Mouse (Mus musculus) cerebellum, postnatal 10 days (tissue): ENCODE results near the gene Nfkbib.

Experiments used
- DNase-seq, 2 experiments: peaks; one replicate each; pipeline ENCODE4 v3.0.0; 2021; ENCODE audit warnings: mixed read lengths in 2 of 2

Gene Nfkbib

DNA sequence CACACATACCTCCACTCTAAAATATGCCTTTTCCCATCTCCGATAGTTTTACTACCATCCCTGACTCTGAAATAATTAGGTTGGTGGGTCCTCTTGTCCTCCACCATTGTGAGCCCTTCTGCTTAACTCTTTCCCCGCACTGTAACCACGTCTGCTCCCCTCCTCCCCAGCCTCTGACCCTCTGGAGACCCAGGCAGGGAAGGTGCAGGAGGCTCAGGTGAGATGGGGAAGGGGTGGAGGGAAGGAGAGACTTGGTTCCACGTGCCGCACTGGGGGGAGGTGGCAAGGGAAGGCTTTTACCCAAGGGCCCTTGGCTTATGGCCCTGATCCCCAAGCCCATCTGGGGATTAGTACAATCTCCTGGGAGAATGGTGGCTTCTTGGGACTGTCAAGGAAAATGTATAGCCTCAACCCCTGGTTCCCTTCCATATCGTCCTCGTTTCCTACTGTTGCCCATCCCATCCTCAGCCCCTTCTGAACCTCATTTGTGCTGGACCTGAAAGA lies at the start of gene Nfkbib:
TSS of gene Nfkbib (minus strand) at position 51 of the 504 bp plus-strand sequence.
- peak in 1 of 2 experiments; percentile 31 for DNase-seq

DNA sequence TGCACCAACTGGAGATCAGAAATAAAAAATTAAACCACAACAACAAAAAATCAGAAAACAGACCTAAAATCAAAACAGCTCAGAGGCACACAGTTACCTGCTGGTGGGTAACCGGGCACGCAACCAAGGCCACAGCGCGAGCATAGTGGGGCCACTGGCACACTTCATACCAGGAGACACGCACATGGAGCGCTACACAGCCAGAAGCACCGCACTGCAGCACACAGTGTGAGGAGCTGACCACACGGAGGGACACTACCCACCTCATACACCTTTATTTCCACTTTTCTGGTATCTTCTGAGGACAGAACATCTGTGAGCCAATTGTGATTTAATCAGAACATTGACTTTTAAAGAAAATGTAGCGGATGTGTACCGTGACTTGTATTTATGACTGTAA lies 49.6 kb upstream of the Nfkbib start:
- peak; percentile 35 to 40 for DNase-seq

DNA sequence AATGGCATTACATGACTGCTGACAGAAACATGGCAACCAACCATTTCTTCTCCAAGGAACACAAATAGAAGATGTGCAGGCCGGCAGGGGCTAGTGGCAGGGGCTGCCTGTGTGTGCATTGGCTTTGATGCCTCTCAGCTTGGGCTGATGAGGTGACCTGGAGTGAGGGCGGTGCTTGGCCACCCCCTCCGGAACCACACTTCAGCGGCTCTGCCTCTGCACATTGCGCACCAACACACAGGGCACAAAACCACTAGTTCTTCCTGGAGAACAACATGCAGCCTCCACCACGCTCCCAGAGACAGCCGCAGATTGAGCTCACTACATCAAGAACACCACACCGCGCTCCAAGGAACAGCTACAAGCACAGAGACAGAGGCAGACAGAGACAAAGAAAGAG lies 48.9 kb upstream of the Nfkbib start:
- DNase-seq, result peak in 1 of 2 experiments; percentile 27

DNA sequence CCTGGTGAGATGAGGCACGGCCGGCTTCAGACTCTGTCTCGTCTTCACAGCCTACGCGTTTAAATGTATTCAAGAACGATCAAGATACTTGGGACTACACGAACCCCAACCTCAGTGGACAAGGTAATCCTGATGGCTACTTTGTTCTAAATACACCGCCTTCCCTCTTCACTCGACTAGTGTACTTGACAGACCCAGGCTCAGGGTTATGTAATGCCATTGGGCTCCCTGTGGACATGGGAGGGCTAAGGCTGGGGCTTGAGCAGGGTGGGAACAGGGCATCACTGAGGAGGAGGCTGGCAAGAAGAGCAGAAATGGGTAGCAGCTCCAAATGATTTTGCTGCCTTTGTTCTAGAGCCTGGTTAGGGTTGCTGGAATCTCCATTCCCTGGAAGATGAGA lies 47.9 kb upstream of the Nfkbib start:
- DNase-seq, result no peak

DNA sequence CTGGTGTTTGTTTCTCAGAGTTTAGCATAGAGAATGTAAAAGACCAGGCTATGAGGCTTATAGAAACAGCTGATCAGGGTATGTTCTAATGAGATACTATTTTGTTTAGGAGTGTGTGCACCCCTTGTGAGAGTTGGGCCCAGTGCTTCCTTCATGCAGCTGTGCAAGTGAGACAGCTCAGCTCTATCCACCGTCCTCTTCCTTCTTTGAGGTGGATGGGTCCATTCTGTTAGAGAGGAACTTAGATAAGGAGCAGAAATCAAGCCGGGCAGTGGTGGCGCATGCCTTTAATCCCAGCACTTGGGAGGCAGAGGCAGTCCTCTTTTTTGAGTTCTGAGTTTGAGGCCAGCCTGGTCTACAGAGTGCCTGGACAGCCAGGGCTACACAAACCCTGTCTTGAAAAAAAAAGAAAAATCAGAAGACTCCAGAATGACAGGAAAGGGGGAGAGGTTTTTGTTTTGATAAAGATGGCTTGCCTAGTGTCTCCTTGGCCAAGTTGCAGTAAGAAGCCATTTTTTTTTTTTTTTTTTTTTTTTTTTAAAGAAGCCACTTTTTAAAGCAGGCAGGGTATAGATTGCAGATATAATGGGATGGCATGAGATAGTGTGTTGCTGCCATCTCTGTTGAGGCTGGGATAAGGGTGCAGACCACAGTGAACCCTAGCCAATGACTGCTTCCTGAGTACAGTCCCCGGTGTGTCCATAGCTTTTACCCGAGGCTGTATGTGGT lies 47.2 kb upstream of the Nfkbib start:
- DNase-seq, result no peak

DNA sequence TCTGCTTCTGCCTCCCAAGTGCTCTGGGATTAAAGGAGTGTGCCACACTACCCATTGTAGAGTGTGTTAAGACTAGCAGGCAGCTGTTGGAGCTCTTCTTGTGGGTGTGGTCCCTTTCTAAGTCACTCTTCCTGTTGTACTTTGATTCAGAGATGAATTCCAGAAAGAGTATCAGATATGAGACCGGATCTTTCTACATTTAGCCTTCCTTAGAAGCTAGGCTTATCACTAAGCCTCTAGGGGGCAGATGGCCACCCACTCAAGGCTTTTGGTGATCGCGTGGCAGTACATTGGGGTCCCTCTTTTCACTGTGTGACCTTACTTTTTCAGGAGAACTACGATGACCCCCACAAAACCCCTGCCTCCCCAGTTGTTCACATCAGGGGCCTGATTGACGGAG lies 45.6 kb upstream of the Nfkbib start:
- DNase-seq, result peak in 1 of 2 experiments; percentile 23

DNA sequence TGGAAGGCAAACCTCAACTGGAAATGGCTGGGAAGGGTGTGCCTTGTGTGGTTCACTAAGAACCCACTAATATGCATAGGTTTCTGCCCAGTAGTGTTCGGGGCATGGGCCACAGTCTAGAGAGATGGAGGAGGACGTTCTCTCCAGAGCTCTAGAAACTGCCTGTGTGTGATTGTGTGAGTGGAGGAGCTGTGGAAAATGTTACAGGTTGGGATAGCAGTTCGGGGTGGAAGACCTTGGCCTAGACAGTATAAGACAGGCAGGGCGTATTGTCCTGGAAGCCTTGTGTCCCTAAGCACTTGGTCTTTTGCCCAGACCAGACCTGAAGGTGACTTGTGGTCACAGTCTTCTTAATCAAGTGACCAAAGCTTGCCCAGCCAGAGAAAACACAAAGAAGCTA lies 45.1 kb upstream of the Nfkbib start:
- peak; percentile 6 to 45 for DNase-seq

DNA sequence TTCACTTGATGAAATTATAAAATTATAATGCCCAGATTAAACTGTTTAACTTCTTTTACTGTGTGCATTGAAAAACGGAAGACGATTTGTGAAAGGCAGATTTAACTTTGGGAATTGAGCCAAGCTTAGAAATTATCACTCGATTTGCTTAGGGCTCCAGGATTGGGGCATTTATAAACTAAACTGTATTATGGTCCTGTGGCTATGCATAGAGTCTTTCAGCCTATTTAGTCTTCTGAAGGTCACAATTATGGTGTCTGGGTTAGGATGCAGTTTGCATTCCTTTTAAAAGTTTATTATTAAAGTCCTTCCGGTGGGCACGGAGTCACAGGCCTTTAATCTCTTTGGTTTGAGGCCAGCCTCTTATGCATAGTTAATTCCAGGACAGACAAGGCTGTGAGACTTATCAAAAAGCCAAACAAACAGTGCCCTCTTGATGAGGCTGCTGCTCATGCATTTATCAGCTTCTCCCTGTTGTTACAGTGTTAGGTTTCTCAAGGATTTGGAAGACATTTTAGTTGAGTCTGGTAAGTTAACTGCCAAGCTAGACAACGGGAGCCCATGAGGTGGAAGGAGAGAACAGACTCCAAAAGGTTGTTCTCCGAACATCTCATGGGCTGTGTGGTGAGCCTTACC lies 44.4 kb upstream of the Nfkbib start:
- DNase-seq, result peak in 1 of 2 experiments; percentile 33

DNA sequence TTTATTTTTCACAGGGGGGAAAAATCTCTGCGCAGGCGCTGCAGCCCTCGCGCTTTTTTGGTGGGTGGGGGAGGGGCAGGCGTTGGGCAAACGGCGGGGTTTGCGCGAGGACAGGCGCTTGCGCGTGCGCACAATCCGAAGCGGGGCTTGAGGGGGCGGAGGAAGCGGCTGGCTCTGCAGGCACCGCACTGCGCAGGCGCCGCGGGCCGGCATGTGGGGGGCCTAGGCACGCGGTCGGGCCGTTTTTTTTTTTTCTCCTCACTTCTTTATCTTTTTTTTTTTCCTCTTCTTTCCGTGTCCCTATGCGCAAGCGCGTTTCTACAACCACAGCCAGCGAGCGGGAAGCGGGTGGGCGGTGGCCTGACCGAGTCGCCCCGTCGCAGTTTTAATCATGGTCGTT lies 43.9 kb upstream of the Nfkbib start:
- peak; percentile 99 for DNase-seq

DNA sequence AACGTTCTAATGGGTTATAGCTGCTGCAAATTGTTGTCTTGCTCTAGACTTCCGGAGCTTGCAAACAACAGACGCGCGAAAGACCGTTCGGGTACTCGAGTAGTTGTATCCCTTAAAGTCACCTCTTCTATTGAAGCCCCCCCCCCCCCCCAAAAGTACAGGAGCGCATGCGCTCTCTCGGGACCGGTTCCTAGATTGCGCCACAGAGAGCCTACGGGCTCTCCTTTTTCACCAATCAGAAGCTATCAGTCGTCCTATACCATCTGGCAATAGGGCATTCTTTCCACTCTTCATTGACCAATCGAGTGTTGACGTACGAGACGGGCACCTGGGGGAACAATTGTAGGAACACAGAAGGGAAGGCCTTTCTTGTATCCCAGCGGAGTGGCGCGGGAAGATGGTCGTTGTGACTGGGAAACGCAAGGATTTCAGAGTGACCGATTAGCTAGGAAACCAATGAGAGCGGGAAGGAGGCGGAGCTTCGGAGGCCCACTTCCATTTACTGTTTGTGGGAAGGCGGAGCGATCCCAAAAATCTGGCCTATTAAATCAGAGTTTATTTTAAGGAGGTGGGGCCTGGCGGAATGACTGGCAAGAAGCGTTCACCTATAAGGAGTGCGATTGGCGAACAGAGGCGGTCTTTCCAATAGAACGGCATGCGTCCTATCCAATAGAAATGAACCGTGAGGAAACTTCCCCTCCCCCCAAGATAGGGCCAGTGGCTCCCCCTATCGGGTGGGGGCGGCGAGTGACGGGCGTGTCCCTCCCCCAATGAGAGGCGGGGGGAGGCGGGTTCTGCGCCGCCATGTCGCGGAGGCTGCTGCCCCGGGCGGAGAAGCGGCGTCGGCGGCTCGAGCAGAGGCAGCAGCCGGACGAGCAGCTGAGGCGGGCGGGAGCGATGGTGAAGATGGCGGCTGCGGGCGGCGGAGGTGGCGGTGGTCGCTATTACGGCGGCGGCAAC lies 43.1 kb upstream of the Nfkbib start:
- DNase-seq, result peak; percentile 99

DNA sequence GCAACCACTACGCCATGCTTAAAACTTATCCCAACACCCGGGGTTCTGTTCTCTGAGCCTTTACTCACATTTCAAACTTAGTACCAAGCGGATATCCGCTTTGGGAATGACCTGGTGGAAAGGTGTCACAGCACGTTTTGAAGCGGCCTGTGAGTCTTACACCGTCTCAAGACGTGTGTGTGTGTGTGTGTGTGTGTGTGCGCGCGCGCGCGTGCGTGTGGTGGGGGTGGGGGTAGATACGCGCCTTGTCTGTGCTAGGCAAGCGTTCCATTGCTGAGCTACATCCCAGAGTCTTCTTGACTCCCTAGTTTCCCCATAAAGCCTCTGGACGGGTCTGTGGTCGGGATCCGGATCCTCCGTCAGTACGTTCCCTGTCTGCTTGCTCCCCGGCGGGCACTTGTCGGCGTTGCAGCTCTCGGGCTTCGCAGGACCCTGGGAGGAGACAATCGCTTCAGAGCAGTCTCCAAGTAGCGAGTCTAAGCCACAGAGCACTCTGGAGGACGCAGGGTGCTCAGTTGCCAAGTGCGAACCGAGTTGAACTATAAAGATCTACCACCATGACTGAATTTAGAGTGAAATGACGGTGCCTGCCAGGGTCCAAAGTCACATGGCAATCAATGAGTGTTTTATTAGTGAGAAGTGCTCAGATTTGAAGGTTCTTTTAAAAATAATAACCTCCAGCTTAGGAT lies 42.2 kb upstream of the Nfkbib start:
- peak; percentile 84 to 85 for DNase-seq

DNA sequence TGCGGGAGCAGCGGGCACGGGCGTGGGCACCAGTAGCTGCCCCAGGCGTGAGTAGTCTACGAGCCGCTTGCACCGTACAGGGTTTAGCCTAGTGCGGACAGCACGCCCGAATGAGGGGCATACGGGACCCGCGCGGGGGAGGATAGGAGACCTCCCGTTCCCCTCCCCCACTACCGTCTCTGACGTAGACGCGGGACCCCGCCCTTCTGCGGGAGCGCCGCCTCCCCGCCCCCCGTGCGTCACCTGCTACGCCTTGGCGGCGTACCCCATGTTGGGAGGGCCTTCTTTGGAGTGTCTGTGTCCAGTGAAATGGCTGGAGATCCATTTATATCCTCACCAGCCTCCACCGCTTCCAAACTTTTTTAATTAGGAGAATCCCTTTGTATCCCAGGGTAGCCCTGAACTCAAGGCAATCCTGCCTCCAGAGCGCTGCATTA lies 41.7 kb upstream of the Nfkbib start:
- peak; percentile 99 to 100 for DNase-seq

DNA sequence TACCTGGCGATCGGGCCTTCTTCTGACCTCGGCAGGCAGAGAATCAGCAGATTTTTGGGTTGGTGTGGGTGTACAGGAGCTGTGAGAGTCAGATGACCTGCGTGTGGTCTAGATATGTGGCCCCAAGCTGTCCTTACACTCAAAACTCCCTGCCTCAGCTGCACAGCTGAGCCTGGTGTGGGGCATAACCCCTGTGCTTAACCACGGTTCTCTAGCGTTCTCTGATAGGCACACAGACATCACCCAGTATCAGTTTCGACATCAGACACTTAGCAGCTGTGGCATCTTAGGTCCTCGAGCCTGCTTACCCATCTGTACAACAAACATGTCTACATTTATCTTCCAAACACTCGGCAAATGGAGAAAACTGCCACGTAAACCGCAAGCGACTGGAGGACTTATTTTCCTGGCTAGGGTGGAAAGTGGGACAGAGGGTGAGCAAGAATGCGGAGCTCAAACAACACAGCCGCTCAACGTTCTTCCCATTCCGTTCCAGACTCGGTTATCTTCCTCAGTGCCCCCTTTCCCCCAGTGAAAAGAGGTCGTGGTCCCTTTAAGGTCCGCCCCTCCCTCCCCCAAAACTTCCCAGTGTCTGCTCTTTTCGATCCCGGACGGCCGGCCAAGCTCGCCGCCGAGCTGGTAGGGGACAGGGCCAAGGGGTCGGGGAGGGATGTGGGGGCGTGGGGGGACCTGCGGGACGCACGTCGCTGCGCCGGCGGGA lies 41.1 kb upstream of the Nfkbib start, which contains the start of gene Hnrnpl:
TSS of gene Hnrnpl (plus strand) at position 321 of the 721 bp plus-strand sequence.
- DNase-seq, result no peak

DNA sequence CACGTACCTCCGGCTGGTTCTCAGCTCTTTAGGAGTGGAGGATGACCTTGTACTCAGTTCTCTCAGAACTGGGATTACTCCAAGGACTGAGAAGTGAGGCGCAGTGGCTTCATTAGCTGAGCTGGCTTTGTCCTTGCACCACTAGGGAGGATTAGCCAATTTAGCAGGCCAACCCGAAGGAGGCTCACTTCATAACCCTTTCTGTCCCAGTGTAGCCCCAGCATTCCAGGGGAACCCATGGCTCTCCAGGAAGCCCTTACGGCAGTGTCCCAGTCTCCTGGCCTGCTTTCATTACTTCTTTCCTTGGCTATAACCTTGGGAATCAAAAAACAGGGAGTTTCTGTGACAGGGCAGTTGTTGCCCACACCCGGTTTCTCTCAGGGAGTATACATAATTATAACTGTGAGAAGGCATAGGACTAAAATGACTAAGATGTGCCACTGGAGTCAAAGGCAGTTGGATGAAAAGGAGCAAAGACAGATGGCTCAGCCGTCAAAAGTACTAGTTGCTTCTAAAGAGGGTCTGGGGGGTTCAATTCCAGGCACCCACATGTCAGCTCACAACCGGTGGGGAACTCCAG lies 40.4 kb upstream of the Nfkbib start:
- peak; percentile 31 to 40 for DNase-seq

DNA sequence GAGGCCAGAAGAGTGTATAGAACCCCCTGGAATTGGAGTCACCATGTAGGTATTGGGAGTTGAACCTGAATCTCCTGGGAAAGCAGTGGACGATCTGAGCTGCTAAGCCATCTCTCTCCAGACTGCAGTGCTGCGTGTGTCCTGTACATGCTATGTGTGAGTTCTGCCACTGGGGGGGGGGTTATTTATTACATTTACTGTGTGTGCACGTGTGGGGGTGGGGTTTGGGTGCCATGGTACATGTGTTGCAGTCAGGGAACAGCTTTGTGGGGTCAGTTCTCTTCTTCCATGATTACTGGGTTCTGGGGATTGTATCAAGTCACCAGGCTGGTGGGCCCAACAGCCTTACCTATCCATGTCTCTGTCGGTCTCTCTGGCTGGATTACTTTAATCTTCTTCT lies 39.6 kb upstream of the Nfkbib start:
- DNase-seq, result peak; percentile 54 to 62

DNA sequence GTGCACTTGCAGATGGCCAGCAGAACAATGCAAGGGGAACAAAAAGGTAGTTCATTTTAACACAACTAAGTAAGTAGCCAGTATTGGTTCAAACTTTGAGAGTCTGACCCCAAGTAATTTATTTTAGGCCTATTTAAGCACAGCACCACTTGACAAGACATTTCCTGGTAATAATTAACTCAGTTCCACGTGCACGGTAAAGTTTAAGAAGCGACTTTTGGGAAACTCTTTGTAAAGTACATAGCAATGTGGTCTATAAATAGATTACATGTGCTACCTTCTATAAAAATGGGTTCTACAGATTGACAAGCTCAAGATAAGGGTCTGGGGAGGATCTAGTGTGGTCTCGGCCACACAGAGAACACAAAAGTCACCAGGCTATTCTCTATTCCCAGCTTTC lies 36.4 kb upstream of the Nfkbib start:
- no peak for DNase-seq

DNA sequence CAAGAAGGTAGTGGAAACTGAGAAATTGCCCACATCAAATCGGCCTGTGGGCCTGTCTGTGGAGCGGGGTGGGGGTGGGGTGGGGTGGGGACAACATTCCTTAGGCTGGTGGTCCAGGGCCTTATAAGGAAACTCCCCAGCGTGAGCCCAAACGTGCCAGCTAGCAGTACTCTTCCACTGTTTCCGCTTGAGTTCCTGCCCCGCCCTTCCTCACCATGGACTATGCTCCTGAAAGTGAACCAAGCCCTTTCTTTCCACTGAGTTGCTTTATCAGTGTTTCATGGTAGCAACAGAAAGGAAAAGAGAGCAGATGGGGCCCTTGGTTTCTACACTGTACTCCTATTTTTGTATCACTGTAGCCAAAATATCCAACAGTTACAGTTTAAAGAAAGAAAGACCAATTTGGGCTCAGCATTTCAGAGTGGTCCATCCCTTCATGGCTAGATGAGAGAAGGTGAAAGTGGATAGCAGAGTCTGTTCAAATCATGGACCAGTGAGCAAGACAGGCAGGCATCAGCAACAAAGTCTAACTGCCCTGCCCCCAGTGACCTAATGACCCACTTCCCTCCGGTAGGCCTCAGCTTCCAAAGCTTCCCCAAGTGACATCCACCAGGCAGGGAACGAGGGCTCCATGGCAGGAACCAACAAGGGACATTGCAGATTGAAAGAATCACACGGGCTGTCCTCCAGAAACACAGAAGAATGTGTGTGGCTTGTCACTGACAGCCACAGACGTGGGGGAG lies 35.7 kb upstream of the Nfkbib start:
- peak; percentile 19 to 30 for DNase-seq

DNA sequence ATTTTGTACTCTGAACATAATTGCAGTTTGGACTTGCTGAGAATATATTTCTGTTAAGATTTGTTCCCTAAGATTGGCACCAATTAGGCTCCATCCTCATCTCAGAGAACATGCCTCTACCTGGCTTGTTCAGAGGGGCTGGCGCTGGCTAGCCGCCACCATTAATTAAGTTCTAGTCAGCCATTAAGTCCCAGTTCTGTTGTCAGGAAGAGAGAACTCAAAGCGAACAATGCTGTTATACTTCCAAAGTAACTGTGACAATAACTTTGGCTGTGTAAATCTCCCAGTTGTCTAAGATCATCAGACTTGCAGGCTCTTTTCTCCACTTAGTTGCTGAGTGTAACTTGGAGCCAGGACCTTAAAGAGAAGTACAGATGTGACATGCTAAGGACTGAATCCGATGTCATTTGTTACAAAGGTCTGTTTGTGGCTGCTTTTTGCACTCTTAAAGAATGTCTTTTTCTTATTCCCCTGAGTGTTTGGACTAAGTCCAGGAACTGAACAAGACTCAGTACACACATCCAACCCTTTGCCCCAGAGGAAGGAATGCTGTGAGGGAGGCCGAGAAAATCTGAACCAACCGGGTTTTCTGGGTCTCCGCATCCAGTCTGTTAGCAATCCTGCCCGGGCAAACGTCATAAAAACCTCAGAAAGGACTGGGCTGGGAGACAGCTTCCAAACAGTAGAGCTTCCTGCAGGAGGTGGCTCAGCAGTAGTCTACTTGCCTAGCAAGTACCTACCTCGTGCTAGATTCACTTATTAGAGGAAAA lies 34.8 kb upstream of the Nfkbib start:
- DNase-seq, result peak; percentile 14 to 22

DNA sequence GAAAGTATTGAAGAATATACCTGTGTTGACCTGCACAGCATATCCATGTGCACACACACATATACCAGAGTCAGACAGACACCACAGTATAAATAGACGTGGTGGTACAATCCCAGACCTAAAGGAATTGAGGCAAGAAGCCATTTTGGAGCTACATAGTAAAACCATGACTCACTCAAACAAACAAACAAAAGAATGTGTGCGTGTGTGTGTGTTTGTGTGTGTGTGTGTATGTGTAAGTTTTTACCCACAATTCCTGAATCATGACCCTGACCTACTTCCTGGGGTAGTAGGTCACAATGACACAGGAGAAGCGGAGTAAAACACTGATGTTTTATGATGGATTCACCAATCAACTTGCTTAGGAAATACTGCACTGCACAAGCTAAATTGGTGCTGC lies 34.1 kb upstream of the Nfkbib start:
- no peak for DNase-seq

DNA sequence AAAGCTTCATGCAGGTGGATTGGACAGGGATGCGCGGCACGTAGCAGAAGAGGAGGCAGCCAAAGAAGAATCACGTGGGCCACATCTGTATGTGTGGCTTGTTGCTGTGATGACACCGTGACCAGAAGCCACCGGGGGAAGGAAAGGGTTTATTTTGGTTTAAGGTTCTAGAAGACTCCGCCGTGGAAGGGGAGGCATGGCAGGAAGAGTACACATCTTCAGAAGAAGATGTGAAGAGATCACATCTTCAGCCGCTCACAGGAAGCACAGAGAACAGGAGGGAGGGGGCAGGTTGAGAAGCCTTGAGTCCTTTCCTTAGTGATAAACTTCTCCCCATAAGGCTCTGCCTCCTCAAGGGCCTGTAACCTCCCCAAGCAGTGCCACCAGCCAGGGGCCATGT lies 32.7 kb upstream of the Nfkbib start:
- no peak for DNase-seq
